Mouse (Mus musculus): Measurements from ENCODE around the gene Wsb2. TPM values are rescaled to one million over a fixed set of nuclear protein-coding genes. Genes with fewer than 3 reads are reported as not detected.
"Not testable (repeated sequence)": the region's sequence is repeated elsewhere in the genome, so short reads cannot be mapped to it uniquely, and the experiment has no call there.

Wsb2 gene
- polyA plus RNA-seq, 1 experiment from 2014 or later = 94.4 TPM

DNA sequence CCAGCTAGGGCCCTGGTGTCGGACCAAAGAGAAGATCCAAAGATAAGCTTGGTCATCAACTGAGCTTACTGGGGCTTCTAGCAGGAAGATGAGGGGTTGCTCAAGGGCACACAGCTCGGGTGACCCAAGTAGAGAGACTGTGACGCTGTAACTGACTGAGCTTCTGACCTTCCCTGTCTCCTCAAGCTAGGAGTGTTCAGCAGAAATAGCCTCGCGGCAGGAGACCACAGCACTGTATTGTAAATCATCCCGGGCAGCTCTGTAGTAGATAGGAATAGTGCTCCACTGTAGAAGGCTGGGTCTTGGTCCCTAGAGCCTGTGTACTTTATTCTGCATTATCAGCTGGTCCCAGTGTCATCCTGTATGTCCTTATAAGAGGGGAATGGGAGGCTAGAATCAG, 15.2 kb upstream of the Wsb2 start:
- no peaks in the 10 kb centered on the region for H3K9me3 ChIP-seq
- H3K4me3 ChIP-seq (replicated peaks) = no peak overlapping the region
- H3K4me2 ChIP-seq = no peak overlapping the region
- ATAC-seq (ENCODE audit: low FRiP score) = no peak
- H3K27ac ChIP-seq = no peak overlapping the region
- H3K4me1 ChIP-seq = no peaks in the 10 kb centered on the region
- WGBS = 89% methylated on average over 6 of the region's 6 CpGs
- no peaks in the 10 kb centered on the region for H3K27me3 ChIP-seq
- H3K36me3 ChIP-seq (replicated peaks) = no peaks in the 10 kb centered on the region
- H3K9ac ChIP-seq = no peak overlapping the region

DNA sequence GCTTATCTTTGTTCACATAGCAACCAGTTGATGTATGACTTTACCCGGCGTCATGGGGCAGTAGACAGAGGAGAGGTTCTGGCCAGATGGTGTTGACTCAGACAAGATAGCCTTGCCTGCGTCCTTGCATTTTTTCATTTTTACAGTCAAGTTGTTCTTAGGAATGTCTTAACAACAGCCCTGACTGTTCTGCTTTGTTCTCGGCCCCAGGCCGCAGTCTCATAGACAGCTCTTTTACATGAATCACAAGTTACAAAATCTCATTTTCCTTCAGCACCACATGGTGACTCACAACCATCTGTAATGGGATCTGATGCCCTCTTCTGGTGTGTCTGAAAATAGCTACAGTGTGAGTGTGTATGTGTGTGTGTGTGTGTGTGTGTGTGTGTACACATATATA, 12.6 kb upstream of the Wsb2 start:
- not testable (repeated sequence) for ATAC-seq (ENCODE audit: low FRiP score); H3K27me3 ChIP-seq; H3K4me2 ChIP-seq; H3K4me3 ChIP-seq (replicated peaks); H3K27ac ChIP-seq; H3K9ac ChIP-seq; H3K36me3 ChIP-seq (replicated peaks); H3K9me3 ChIP-seq; H3K4me1 ChIP-seq
- WGBS = 92% methylated on average over 5 of the region's 5 CpGs

DNA sequence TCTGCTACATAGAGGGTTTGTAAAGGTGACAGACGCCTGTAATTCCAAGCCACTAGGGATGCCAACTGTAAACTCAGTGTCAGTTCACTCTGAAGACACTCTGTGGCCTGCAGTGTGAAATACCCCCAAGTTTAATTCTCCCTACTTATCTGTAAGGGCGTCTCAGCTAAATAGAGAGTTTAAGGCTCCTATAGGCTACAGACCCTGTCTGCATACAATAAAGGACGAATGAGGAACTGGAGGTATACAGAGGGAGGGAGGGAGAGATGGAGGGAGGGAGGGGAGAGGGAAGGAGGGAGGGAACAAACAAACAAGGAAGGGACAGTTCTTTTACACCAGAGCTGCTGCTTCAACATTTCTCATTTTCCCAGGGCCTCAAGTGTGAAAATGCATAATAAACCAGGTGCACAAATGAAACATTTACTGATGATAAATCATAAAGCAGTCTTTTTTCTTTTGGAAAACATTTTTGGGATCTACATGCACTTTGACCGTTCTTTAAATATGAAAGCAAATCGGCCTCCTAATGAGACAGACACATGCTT, 11.6 kb upstream of the Wsb2 start:
- WGBS = 80% methylated on average over 5 of the region's 5 CpGs
- no peak overlapping the region for H3K4me2 ChIP-seq
- H3K4me1 ChIP-seq = peaks cover 4% of the 10 kb centered on the region; the same call in 1 of the 2 replicates
- no peak overlapping the region for H3K27ac ChIP-seq
- no peak overlapping the region for H3K4me3 ChIP-seq (replicated peaks)
- H3K36me3 ChIP-seq (replicated peaks) = no peaks in the 10 kb centered on the region
- H3K27me3 ChIP-seq = no peaks in the 10 kb centered on the region
- H3K9me3 ChIP-seq = no peaks in the 10 kb centered on the region
- no peak overlapping the region for H3K9ac ChIP-seq
- ATAC-seq (ENCODE audit: low FRiP score) = no peak

DNA sequence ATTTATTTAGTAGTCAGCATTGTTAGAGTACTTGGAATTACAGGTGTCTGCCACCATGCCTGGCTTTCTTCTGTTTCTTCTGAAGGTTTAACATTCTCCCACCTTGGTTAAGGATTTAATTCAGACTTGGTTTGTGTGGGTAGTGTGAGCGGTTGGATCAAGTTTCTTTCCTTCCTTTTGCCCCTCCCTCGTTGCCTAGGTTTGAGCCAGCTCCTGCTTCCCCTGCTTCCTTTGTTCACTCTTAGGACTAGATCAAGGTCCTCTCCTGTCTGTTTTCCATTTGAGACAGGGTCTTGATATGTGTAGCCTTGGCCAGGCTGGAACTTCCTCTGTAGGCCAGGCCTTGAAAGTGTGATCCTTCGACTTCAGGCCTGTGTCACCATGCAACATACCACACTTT, 10.8 kb upstream of the Wsb2 start:
- H3K4me1 ChIP-seq = peaks cover 4% of the 10 kb centered on the region; the same call in 1 of the 2 replicates
- no peak overlapping the region for H3K4me3 ChIP-seq (replicated peaks)
- H3K36me3 ChIP-seq (replicated peaks) = no peaks in the 10 kb centered on the region
- no peak overlapping the region for H3K9ac ChIP-seq
- no peak overlapping the region for H3K27ac ChIP-seq
- H3K27me3 ChIP-seq = no peaks in the 10 kb centered on the region
- no peak for ATAC-seq (ENCODE audit: low FRiP score)
- WGBS = 57% methylated on average over 3 of the region's 3 CpGs
- no peak overlapping the region for H3K4me2 ChIP-seq
- H3K9me3 ChIP-seq = no peaks in the 10 kb centered on the region

GRCm38 (mm10) chr5:117347011-117347410, 10.1 kb upstream of the Wsb2 start:
- ATAC-seq (ENCODE audit: low FRiP score) = no peak
- WGBS = 88% methylated on average over 5 of the region's 5 CpGs
- Histone ChIP-seq H3K4me3 (replicated peaks) (no peak overlapping the region), H3K4me2 (no peak overlapping the region), H3K4me1 (peaks cover 4% of the 10 kb centered on the region; the same call in 1 of the 2 replicates), H3K27ac (no peak overlapping the region), H3K9ac (no peak overlapping the region), H3K36me3 (replicated peaks) (no peaks in the 10 kb centered on the region), H3K9me3 (no peaks in the 10 kb centered on the region), H3K27me3 (no peaks in the 10 kb centered on the region)

GRCm38 (mm10) chr5:117347838-117348237, 9.3 kb upstream of the Wsb2 start:
- no peak overlapping the region for H3K27ac ChIP-seq
- no peak for ATAC-seq (ENCODE audit: low FRiP score)
- no peak overlapping the region for H3K9ac ChIP-seq
- no peak overlapping the region for H3K4me2 ChIP-seq
- no peaks in the 10 kb centered on the region for H3K9me3 ChIP-seq
- no peaks in the 10 kb centered on the region for H3K36me3 ChIP-seq (replicated peaks)
- H3K4me1 ChIP-seq = peaks cover 4% of the 10 kb centered on the region; the same call in 1 of the 2 replicates
- H3K27me3 ChIP-seq = no peaks in the 10 kb centered on the region
- H3K4me3 ChIP-seq (replicated peaks) = no peak overlapping the region
- 93% methylated on average over 2 of the region's 2 CpGs for WGBS

DNA sequence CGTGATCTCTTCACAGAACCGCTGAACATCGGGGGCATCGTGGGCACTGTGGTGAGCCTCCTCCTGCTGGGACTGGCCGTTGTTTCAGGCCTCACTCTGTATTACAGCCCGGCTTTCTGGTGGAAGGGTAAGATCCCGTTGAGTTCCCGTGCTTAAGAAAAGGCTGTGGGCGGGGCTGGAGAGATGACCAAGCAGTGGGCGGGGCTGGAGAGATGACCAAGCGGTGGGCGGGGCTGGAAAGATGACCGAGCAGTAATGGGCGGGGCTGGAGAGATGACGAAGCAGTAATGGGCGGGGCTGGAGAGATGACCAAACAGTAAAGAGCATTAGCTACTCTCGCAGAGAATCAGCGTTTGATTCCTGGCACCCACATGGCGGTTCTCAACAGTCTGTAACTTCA, 8.8 kb upstream of the Wsb2 start:
- WGBS = 23% methylated on average over 19 of the region's 19 CpGs
- Histone ChIP-seq H3K9ac (no peak overlapping the region), H3K9me3 (no peaks in the 10 kb centered on the region), H3K27me3 (no peaks in the 10 kb centered on the region), H3K4me2 (peak overlapping the region; percentile 21), H3K4me3 (replicated peaks) (no peak overlapping the region), H3K4me1 (peaks cover 4% of the 10 kb centered on the region; the same call in 1 of the 2 replicates), H3K27ac (no peak overlapping the region), H3K36me3 (replicated peaks) (no peaks in the 10 kb centered on the region)
- ATAC-seq (ENCODE audit: low FRiP score) = peak; percentile 67

- H3K27me3 ChIP-seq = 0 out of 2 replicates have a peak, but pooled peaks cover 3% of the 10 kb centered on the region
- no peaks in the 10 kb centered on the region for H3K36me3 ChIP-seq (replicated peaks)
- H3K4me3 ChIP-seq (replicated peaks) = no peak overlapping the region
- H3K4me2 ChIP-seq = no peak overlapping the region
- H3K9ac ChIP-seq = no peak overlapping the region
- no peaks in the 10 kb centered on the region for H3K9me3 ChIP-seq
- ATAC-seq (ENCODE audit: low FRiP score) = no peak
- WGBS = 75% methylated on average over 8 of the region's 8 CpGs
- H3K4me1 ChIP-seq = peaks cover 24% of the 10 kb centered on the region
- H3K27ac ChIP-seq = no peak overlapping the region
Observed at GRCm38 (mm10) chr5:117354121-117354520, 3.0 kb upstream of the Wsb2 start.

DNA sequence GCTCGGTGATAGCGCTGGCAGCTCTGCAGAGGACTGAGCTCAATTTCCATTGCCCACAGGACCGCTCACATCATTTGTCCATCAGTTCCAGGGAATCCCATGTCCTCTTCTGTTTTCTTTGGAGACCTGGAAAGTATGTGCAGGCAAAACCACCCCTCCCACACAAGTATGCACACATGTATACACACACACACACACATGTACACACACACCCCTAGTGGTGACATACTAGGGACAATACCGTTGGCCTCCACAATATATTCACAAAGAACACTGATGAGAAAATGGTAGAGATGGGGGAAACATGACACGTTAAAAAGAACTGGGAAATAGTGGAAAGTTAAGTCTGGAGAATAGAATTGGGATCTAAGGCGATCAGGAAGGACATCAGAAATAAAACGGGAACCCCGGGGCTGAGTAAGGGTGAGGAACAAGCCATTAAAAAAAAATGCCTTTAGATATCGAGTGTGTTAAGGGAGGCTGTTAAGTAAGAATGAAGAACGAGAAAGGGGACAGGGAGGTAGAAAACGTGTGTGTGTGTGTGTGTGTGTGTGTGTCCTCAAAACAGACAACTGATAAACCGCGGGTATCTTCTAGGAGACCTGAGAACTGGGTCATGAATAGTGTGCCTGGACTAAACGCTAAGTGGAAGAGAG, 1.3 kb upstream of the Wsb2 start:
- H3K36me3 ChIP-seq (replicated peaks) = no peaks in the 10 kb centered on the region
- peak overlapping the region; percentile 90; the same call in 1 of the 2 replicates for H3K4me3 ChIP-seq (replicated peaks)
- ATAC-seq (ENCODE audit: low FRiP score) = no peak
- H3K4me2 ChIP-seq = peak overlapping the region; percentile 93
- no peaks in the 10 kb centered on the region for H3K9me3 ChIP-seq
- H3K4me1 ChIP-seq = peaks cover 41% of the 10 kb centered on the region
- H3K9ac ChIP-seq = no peak overlapping the region
- 55% methylated on average over 14 of the region's 14 CpGs for WGBS
- 0 out of 2 replicates have a peak, but pooled peaks cover 3% of the 10 kb centered on the region for H3K27me3 ChIP-seq
- no peak overlapping the region for H3K27ac ChIP-seq

DNA sequence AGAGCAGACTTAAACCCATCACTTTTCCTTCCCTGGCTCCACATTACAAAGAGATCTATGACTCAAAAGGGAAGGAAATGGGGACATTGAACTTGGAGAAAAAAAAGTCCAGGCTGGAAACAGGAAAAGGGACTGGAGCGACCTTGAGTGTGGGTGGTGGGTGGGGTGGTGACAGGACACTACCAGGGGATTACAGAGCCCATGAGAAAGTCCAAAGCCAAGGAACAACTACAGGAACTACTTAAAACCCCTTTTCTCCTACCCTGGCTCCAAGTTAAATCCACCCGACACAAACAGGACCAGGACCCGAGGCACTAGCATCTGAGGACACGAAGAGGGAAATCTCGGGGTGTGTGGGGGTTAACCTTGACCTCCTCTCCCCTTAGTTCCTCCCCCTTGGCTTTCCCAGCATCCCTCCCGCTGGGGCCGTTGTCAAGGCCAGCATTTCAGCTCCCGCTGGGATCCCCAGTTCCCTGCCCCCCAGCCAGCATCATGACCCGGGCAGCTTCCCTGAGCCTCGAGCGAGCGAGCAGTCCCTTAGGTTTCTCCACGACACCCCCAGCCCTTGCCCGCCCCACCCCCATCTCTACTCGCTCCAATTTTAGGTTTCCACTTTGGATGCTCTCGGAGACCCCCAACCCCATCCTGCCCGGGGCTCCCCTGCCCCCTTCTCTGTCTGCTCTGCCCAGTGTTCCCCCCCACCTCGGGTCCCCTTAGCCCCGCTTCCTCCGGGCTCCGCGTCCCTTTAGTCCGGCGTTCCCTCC, 557 bp upstream of the Wsb2 start:
- Histone ChIP-seq H3K4me2 (peak overlapping the region; percentile 93), H3K9ac (peak overlapping the region; percentile 91), H3K27ac (peak overlapping the region; percentile 90), H3K4me1 (peaks cover 48% of the 10 kb centered on the region), H3K27me3 (0 out of 2 replicates have a peak, but pooled peaks cover 3% of the 10 kb centered on the region), H3K9me3 (no peaks in the 10 kb centered on the region), H3K36me3 (replicated peaks) (no peaks in the 10 kb centered on the region), H3K4me3 (replicated peaks) (peak overlapping the region; percentile 90)
- WGBS = 0% methylated on average over 18 of the region's 24 CpGs
- ATAC-seq (ENCODE audit: low FRiP score) = peak; percentile 52

- H3K4me1 ChIP-seq = peaks cover 50% of the 10 kb centered on the region
- peak overlapping the region; percentile 90 for H3K4me3 ChIP-seq (replicated peaks)
- H3K9ac ChIP-seq = peak overlapping the region; percentile 91
- peak overlapping the region; percentile 90 for H3K27ac ChIP-seq
- peak; percentile 47 for ATAC-seq (ENCODE audit: low FRiP score)
- H3K9me3 ChIP-seq = no peaks in the 10 kb centered on the region
- peak overlapping the region; percentile 93 for H3K4me2 ChIP-seq
- no peaks in the 10 kb centered on the region for H3K36me3 ChIP-seq (replicated peaks)
- 1% methylated on average over 48 of the region's 49 CpGs for WGBS
- H3K27me3 ChIP-seq = 0 out of 2 replicates have a peak, but pooled peaks cover 3% of the 10 kb centered on the region
Observed at GRCm38 (mm10) chr5:117357478-117358247, 559 bp downstream of the Wsb2 start.

DNA sequence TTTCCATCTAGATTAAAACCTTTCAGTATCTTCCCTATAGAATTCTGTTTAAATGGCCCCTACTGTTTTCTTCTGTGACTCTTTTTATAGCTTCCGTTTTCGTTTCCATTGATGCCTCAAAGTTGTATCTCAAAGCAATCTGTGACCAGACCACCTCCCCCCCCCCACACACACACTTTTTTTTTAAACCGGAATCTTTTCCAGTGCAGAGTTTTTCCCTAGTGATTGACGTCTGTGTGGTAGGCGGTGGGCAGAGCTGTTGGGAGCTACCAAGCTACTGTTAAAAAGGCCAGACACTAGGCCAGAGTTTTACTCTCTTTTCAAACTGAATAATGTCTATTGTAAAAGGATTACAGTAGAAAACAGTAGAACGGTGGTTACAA, 1.1 kb downstream of the Wsb2 start:
- H3K4me2 ChIP-seq = peak overlapping the region; percentile 93
- peak overlapping the region; percentile 90 for H3K4me3 ChIP-seq (replicated peaks)
- peak overlapping the region; percentile 90 for H3K27ac ChIP-seq
- 4% methylated on average over 6 of the region's 6 CpGs for WGBS
- H3K4me1 ChIP-seq = peaks cover 53% of the 10 kb centered on the region
- H3K9me3 ChIP-seq = no peaks in the 10 kb centered on the region
- ATAC-seq (ENCODE audit: low FRiP score) = no peak
- H3K36me3 ChIP-seq (replicated peaks) = 0 out of 2 replicates have a peak, but pooled peaks cover under 1% of the 10 kb centered on the region
- H3K9ac ChIP-seq = peak overlapping the region; percentile 91
- 0 out of 2 replicates have a peak, but pooled peaks cover 3% of the 10 kb centered on the region for H3K27me3 ChIP-seq
